Mouse (Mus musculus): ENCODE measurements around the gene Astn2. TPM values are rescaled to one million over a fixed set of nuclear protein-coding genes. Genes with fewer than 3 reads are reported as not detected.

The Astn2 gene
- total RNA-seq (2023), result not detected

GRCm38 (mm10) chr4:66404201-66404711 lies at the start of gene Astn2:
Gene Astn2 (minus strand): TSS chr4:66404611.

GRCm38 (mm10) chr4:65604504-65605150 lies 799.8 kb downstream of the Astn2 start, which contains the start of gene Trim32:
Gene Trim32 (plus strand): TSS chr4:65604986.

